8 mouse cellular contexts compared by ENCODE assay signal in the genomic region with DNA sequence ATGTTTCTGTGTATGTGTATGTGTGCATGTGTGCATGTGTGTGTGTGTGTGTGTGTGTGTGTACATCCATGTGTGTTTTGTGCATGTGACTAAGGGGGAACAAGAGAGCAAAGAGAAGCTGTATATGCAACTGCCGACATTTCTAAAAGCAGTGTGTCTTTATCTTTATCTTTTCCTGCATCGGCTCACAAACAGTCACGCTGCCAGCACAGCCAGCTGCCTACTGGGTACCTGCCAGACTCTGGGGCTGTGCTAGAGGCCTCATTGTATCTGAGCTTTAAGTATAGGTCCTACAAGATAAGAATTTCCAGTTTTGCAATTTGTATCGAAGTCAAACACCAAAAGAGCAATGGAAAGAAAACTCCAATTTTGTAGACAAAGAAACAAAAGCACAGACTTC. TPM values are rescaled to one million over a fixed set of nuclear protein-coding genes. Genes with fewer than 3 reads are reported as not detected.
DNase-seq lines count a peak whose midpoint lies in the region; ATAC-seq lines count a peak whose summit lies in the region.

No protein-coding gene starts in this region.

- peak overlapping the region; percentile 16 for H3K27ac ChIP-seq in forebrain, embryonic 13.5 days
- H3K27ac ChIP-seq in forebrain, embryonic 10.5 days = no peak overlapping the region
- no peak overlapping the region for H3K27ac ChIP-seq in liver, embryonic 13.5 days

- WGBS in forebrain, embryonic 13.5 days = 78% methylated on average over 4 of the region's 4 CpGs
- 86% methylated on average over 4 of the region's 4 CpGs for WGBS in forebrain, embryonic 10.5 days
- WGBS in liver, embryonic 13.5 days (ENCODE audit: insufficient replicate concordance) = 9% methylated on average over 4 of the region's 4 CpGs

- H3K9me3 ChIP-seq in forebrain, embryonic 13.5 days (replicated peaks) = no peaks in the 10 kb centered on the region
- H3K9me3 ChIP-seq in forebrain, embryonic 10.5 days = peaks cover 6% of the 10 kb centered on the region; the same call in 1 of the 2 replicates
- H3K9me3 ChIP-seq in liver, embryonic 13.5 days (replicated peaks) = no peaks in the 10 kb centered on the region

- no peak overlapping the region for H3K9ac ChIP-seq in forebrain, embryonic 13.5 days
- H3K9ac ChIP-seq in liver, embryonic 13.5 days = no peak overlapping the region

- H3K36me3 ChIP-seq in forebrain, embryonic 13.5 days (ENCODE audit: poor library complexity, severe bottlenecking) = peaks cover 15% of the 10 kb centered on the region
- peaks cover 23% of the 10 kb centered on the region for H3K36me3 ChIP-seq in forebrain, embryonic 10.5 days (replicated peaks)
- peaks cover under 1% of the 10 kb centered on the region; the same call in 1 of the 2 replicates for H3K36me3 ChIP-seq in liver, embryonic 13.5 days

- no peaks in the 10 kb centered on the region for H3K27me3 ChIP-seq in forebrain, embryonic 13.5 days
- H3K27me3 ChIP-seq in forebrain, embryonic 10.5 days (ENCODE audit: poor library complexity, severe bottlenecking) = no peaks in the 10 kb centered on the region
- H3K27me3 ChIP-seq in liver, embryonic 13.5 days = no peaks in the 10 kb centered on the region

- no peak overlapping the region for H3K4me3 ChIP-seq in forebrain, embryonic 13.5 days
- H3K4me3 ChIP-seq in forebrain, embryonic 10.5 days = no peak overlapping the region
- H3K4me3 ChIP-seq in liver, embryonic 13.5 days (replicated peaks) = no peak overlapping the region

- H3K4me1 ChIP-seq in forebrain, embryonic 13.5 days = peaks cover 5% of the 10 kb centered on the region; the same call in 1 of the 2 replicates
- H3K4me1 ChIP-seq in forebrain, embryonic 10.5 days = peaks cover 30% of the 10 kb centered on the region
- peaks cover 51% of the 10 kb centered on the region for H3K4me1 ChIP-seq in liver, embryonic 13.5 days (replicated peaks)

- H3K4me2 ChIP-seq in forebrain, embryonic 13.5 days = no peak overlapping the region
- H3K4me2 ChIP-seq in liver, embryonic 13.5 days = peak overlapping the region; percentile 14; the same call in 1 of the 2 replicates

- no peak for DNase-seq in forebrain, embryonic 10.5 days (ENCODE audit: extremely low spot score, low spot score)
- peak; percentile 63 for DNase-seq in urinary bladder, postnatal 14 days (ENCODE audit: low spot score)
- DNase-seq in urinary bladder, postnatal 25 days (ENCODE audit: low spot score) = no peak
- DNase-seq in liver, embryonic 13.5 days = no peak
- peak; percentile 48 for DNase-seq in testis, postnatal 14 days (ENCODE audit: low spot score)

- ATAC-seq in forebrain, embryonic 13.5 days = 0 out of 2 replicates have a peak, but pooled peaks have one; percentile 38
- peak; percentile 69 for ATAC-seq in liver, embryonic 13.5 days (ENCODE audit: low read depth)
- no peak for ATAC-seq in monocyte, adult 5-6 weeks (replicated peaks; ENCODE audit: insufficient number of reproducible peaks, low FRiP score, low TSS enrichment, poor library complexity, severe bottlenecking)
- no peak for ATAC-seq in erythroblast, adult 5-6 weeks (replicated peaks; ENCODE audit: low FRiP score, poor library complexity, severe bottlenecking)

RNA-seq across cellular contexts. Expression of gene Scarb2, which starts 17.1 kb away (rescaled TPM):
- 19.5 and 22.3 TPM in 2 replicates for polyA plus RNA-seq in forebrain, embryonic 13.5 days (2015; fragmentation: Nextera tagmentation; extraction: Ambion mirVana)
- 7.8 and 9.7 TPM in 2 replicates for polyA plus RNA-seq in forebrain, embryonic 10.5 days (2016; fragmentation: Nextera tagmentation; extraction: Ambion mirVana)
- 5.1 and 5.7 TPM in 2 replicates for polyA plus RNA-seq in liver, embryonic 13.5 days (2015; fragmentation: Nextera tagmentation; extraction: Ambion mirVana)
- 75.7 to 83.7 TPM (median 80.4 TPM) in 3 replicates for total RNA-seq in monocyte, adult 5-6 weeks (2017)
- 7.9 and 10.7 TPM in 2 replicates for total RNA-seq in erythroblast, adult 5-6 weeks (2015; ENCODE audit: low replicate concordance)
- total RNA-seq in erythroblast, adult 5-6 weeks (2017; ENCODE audit: low replicate concordance) = 12.0 and 15.9 TPM in 2 replicates

RNA-seq across cellular contexts. Expression of gene Nup54, which starts 54.5 kb away (rescaled TPM):
- polyA plus RNA-seq in forebrain, embryonic 13.5 days (2015; fragmentation: Nextera tagmentation; extraction: Ambion mirVana) = 56.1 and 62.2 TPM in 2 replicates
- 75.1 and 75.8 TPM in 2 replicates for polyA plus RNA-seq in forebrain, embryonic 10.5 days (2016; fragmentation: Nextera tagmentation; extraction: Ambion mirVana)
- polyA plus RNA-seq in liver, embryonic 13.5 days (2015; fragmentation: Nextera tagmentation; extraction: Ambion mirVana) = 39.6 and 45.0 TPM in 2 replicates
- 44.1 to 71.5 TPM (median 50.8 TPM) in 3 replicates for total RNA-seq in monocyte, adult 5-6 weeks (2017)
- 27.3 and 28.4 TPM in 2 replicates for total RNA-seq in erythroblast, adult 5-6 weeks (2015; ENCODE audit: low replicate concordance)
- 16.9 and 35.0 TPM in 2 replicates for total RNA-seq in erythroblast, adult 5-6 weeks (2017; ENCODE audit: low replicate concordance)

Comparison
In these comparisons a context has a peak if more than half of its experiments do, and no peak if none do; other contexts are left out.
1. DNase-seq: peak in urinary bladder, postnatal 14 days (single experiment) and testis, postnatal 14 days (single experiment); none in forebrain, embryonic 10.5 days (single experiment), urinary bladder, postnatal 25 days (single experiment) and liver, embryonic 13.5 days (single experiment).
2. ATAC-seq: peak in forebrain, embryonic 13.5 days (single experiment) and liver, embryonic 13.5 days (single experiment); none in monocyte, adult 5-6 weeks (single experiment) and erythroblast, adult 5-6 weeks (single experiment).